Mouse (Mus musculus): ENCODE measurements at regions not wholly inside any gene's neighbourhood (a gene's known extent, or its start where the extent isn't known, plus 50 kb on each side); places are given as distances from the start of the nearest gene placed in this dataset.

GRCm38 (mm10) chr19:51977236-51977961, 286.7 kb upstream of the Ins1 start:
- Histone ChIP-seq H3K27me3 (ENCODE audit: insufficient read depth, low read length) (no peaks in the 10 kb centered on the region), H3K4me2 (ENCODE audit: low read depth, low read length, poor library complexity, severe bottlenecking) (no peak overlapping the region), H3K4me3 (ENCODE audit: low read depth, low read length) (no peak overlapping the region), H3K4me1 (ENCODE audit: insufficient read depth, low read length) (no peaks in the 10 kb centered on the region), H3K36me3 (ENCODE audit: insufficient read depth, low read length) (no peaks in the 10 kb centered on the region), H3K9me3 (ENCODE audit: low read length) (no peaks in the 10 kb centered on the region), H3K27ac (ENCODE audit: low read depth, low read length) (no peak overlapping the region), H3K9ac (replicated peaks; ENCODE audit: low read length, poor library complexity, severe bottlenecking) (no peak overlapping the region)
- DNase-seq (ENCODE audit: low spot score) (peak; percentile 65), ATAC-seq (ENCODE audit: low FRiP score) (0 out of 2 replicates have a peak, but pooled peaks have one; percentile 41)
- 25% methylated on average over 4 of the region's 4 CpGs for WGBS
- no peak for TF ChIP-seq CTCF (IDR thresholded peaks at IDR 0.05)

DNA sequence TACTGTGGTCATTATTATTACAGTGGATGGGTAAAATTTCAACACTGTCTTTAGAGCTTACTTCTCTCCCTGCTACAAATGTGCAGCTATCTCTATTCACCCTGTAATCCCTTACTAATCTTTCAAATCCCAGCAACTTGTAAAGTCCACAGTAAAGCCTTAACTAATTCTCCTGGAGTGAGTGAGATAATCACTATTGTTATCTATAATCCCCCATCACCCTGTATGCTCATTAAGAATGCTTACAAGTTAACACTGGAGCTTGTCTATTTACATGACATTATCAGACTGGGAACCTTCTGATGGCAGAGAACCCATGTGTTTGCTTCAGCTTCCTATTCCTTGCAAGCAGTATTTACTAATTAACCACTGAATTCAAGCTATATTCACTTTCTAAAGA, 266.9 kb upstream of the Ins1 start:
- H3K4me1 ChIP-seq (ENCODE audit: insufficient read depth, low read length), result no peaks in the 10 kb centered on the region
- no peak overlapping the region for H3K9ac ChIP-seq (replicated peaks; ENCODE audit: low read length, poor library complexity, severe bottlenecking)
- H3K9me3 ChIP-seq (ENCODE audit: low read length), result no peaks in the 10 kb centered on the region
- H3K27me3 ChIP-seq (ENCODE audit: insufficient read depth, low read length), result no peaks in the 10 kb centered on the region
- H3K4me3 ChIP-seq (ENCODE audit: low read depth, low read length), result no peak overlapping the region
- no peak overlapping the region for H3K27ac ChIP-seq (ENCODE audit: low read depth, low read length)
- no peak overlapping the region for H3K4me2 ChIP-seq (ENCODE audit: low read depth, low read length, poor library complexity, severe bottlenecking)
- DNase-seq (ENCODE audit: low spot score) (no peak), ATAC-seq (ENCODE audit: low FRiP score) (no peak)
- no peak for TF ChIP-seq CTCF (IDR thresholded peaks at IDR 0.05)
- no peaks in the 10 kb centered on the region for H3K36me3 ChIP-seq (ENCODE audit: insufficient read depth, low read length)
